Mouse (Mus musculus) CH12.LX (cell line): ENCODE results near the gene Ttbk1.

Experiments used
- CTCF ChIP-seq, 2 experiments: IDR thresholded peaks in 1 of 2; conservative IDR thresholded peaks in 1 of 2; 2 replicates each; pipeline ENCODE4 v1.5.1; 2011 to 2012; ENCODE audit warnings: low read depth in 2 of 2, low read length in 2 of 2, improper control_type of control experiment in 1 of 2, inconsistent platforms in 1 of 2, mild to moderate bottlenecking in 1 of 2, moderate library complexity in 1 of 2
- GABPA ChIP-seq: IDR thresholded peaks from 2 replicates; pipeline ENCODE4 v1.6.1; 2012; ENCODE audit warnings: low read depth, low read length, improper control_type of control experiment, inconsistent platforms; ENCODE audit not compliant: insufficient replicate concordance
- POLR2A ChIP-seq: IDR thresholded peaks from 2 replicates; pipeline ENCODE4 v1.6.1; 2011; ENCODE audit warnings: low read depth, mild to moderate bottlenecking, improper control_type of control experiment, low read length
- POLR2AphosphoS2 ChIP-seq: IDR thresholded peaks from 2 replicates; pipeline ENCODE4 v1.6.1; 2011; ENCODE audit warnings: low read depth, low read length, improper control_type of control experiment
- SMC3 ChIP-seq: IDR thresholded peaks from 2 replicates; pipeline ENCODE4 v1.6.1; 2011; ENCODE audit warnings: low read depth, low read length, improper control_type of control experiment
- USF1 ChIP-seq: IDR thresholded peaks from 2 replicates; pipeline ENCODE4 v1.6.1; 2014; ENCODE audit warnings: low read depth, mild to moderate bottlenecking, inconsistent platforms, low read length, improper control_type of control experiment
- USF2 ChIP-seq: conservative IDR thresholded peaks from 2 replicates; pipeline ENCODE4 v1.6.1; 2011; ENCODE audit warnings: low read depth, low read length, improper control_type of control experiment

DNA sequence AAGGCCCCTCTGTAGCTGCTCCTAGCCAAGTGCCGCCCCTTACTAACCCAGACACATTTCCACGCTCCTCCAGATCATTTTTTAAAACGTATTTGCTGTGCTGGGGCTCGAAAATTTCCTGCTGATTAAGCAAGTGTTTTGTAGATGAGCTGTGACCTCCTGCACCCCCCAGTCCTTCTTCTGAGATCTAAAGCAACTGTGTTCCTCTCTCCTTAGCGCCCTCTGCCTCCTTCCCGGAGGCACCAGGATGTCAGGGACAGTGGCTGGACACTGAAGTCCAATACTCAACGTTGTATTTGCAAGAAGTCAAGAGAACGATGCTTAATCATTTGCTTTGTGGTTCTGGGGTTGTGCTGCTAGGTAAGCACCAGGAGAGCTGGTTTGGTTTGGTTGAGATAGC is 26.1 kb downstream of the Ttbk1 start:
- TF ChIP-seq SMC3 (no peak), USF1 (no peak), USF2 (no peak), CTCF (conservative IDR thresholded peaks at IDR 0.05 in 1 of 2, IDR thresholded peaks at IDR 0.05 in 1 of 2; ENCODE audit: low read depth in 2 of 2, low read length in 2 of 2) (no peak), POLR2AphosphoS2 (no peak), GABPA (no peak), POLR2A (no peak)
